Mouse (Mus musculus) kidney, postnatal 36 days (tissue): Measurements from ENCODE around the gene Cd19.
A peak's percentile ranks its signal among the peaks of the same experiment; 100 is the strongest.
"Not testable (repeated sequence)": the region's sequence is repeated elsewhere in the genome, so short reads cannot be mapped to it uniquely, and the experiment has no call there.

Experiments
- DNase-seq, 2 experiments: peaks; one replicate each; pipeline ENCODE4 v3.0.0; 2021 to 2022; ENCODE audit warnings: mixed read lengths in 2 of 2

The Cd19 gene

GRCm38 (mm10) chr7:126434726-126435125 is 20.0 kb upstream of the Cd19 start:
- no peak for DNase-seq

GRCm38 (mm10) chr7:126430167-126430566 is 15.5 kb upstream of the Cd19 start:
- DNase-seq: no peak

- no peak for DNase-seq
Measured at GRCm38 (mm10) chr7:126429503-126429898, 14.8 kb upstream of the Cd19 start.

GRCm38 (mm10) chr7:126428631-126429502 is 14.2 kb upstream of the Cd19 start, which contains the start of gene Rabep2:
Gene Rabep2, plus strand, starts transcription at chr7:126428759.
- DNase-seq: peak; percentile 96 to 99

GRCm38 (mm10) chr7:126428154-126428553 is 13.5 kb upstream of the Cd19 start:
- no peak for DNase-seq

GRCm38 (mm10) chr7:126427323-126427860 is 12.7 kb upstream of the Cd19 start:
- peak in 1 of 2 experiments; percentile 28 for DNase-seq

- DNase-seq: no peak
Measured at GRCm38 (mm10) chr7:126424161-126424560, 9.5 kb upstream of the Cd19 start.

GRCm38 (mm10) chr7:126421756-126422155 is 7.1 kb upstream of the Cd19 start:
- no peak for DNase-seq

- DNase-seq: no peak
Measured at GRCm38 (mm10) chr7:126418496-126418895, 3.8 kb upstream of the Cd19 start.

- no peak for DNase-seq
Measured at GRCm38 (mm10) chr7:126417606-126418005, 2.9 kb upstream of the Cd19 start.

GRCm38 (mm10) chr7:126417045-126417444 is 2.4 kb upstream of the Cd19 start:
- DNase-seq: no peak

- DNase-seq: no peak
Measured at GRCm38 (mm10) chr7:126416615-126417014, 1.9 kb upstream of the Cd19 start.

- no peak for DNase-seq
Measured at GRCm38 (mm10) chr7:126411061-126411460, 3.6 kb downstream of the Cd19 start.

- DNase-seq: no peak
Measured at GRCm38 (mm10) chr7:126408686-126409085, 6.0 kb downstream of the Cd19 start.

GRCm38 (mm10) chr7:126402518-126402917 is 12.2 kb downstream of the Cd19 start:
- DNase-seq: not testable (repeated sequence)

- peak; percentile 84 to 96 for DNase-seq
Measured at GRCm38 (mm10) chr7:126399548-126399947, 15.1 kb downstream of the Cd19 start.

- DNase-seq: no peak
Measured at GRCm38 (mm10) chr7:126397822-126398221, 16.9 kb downstream of the Cd19 start.

GRCm38 (mm10) chr7:126397221-126397620 is 17.5 kb downstream of the Cd19 start:
- no peak for DNase-seq

GRCm38 (mm10) chr7:126396298-126397119 is 18.2 kb downstream of the Cd19 start, which contains the start of gene Nfatc2ip:
Gene Nfatc2ip, minus strand, starts transcription at chr7:126396737.
- DNase-seq: peak; percentile 92 to 98

- DNase-seq: not testable (repeated sequence)
Measured at GRCm38 (mm10) chr7:126392086-126392884, 22.4 kb downstream of the Cd19 start.

- DNase-seq: no peak
Measured at GRCm38 (mm10) chr7:126388185-126388584, 26.5 kb downstream of the Cd19 start.

GRCm38 (mm10) chr7:126383565-126383964 is 31.1 kb downstream of the Cd19 start:
- no peak for DNase-seq
